Mouse (Mus musculus): ENCODE measurements around the gene Epb41l4b. TPM values are rescaled to one million over a fixed set of nuclear protein-coding genes. Genes with fewer than 3 reads are reported as not detected.

Epb41l4b gene
- polyA plus RNA-seq, 1 experiment from 2014 or later = 2.5 TPM

GRCm38 (mm10) chr4:57118883-57119282 lies 24.4 kb downstream of the Epb41l4b start:
- no peak overlapping the region for H3K4me3 ChIP-seq (ENCODE audit: low read length)
- ATAC-seq (ENCODE audit: low FRiP score, low TSS enrichment) = no peak
- no peak overlapping the region for H3K9ac ChIP-seq (replicated peaks; ENCODE audit: low read length)

GRCm38 (mm10) chr4:57116278-57116677 lies 27.0 kb downstream of the Epb41l4b start:
- H3K27ac ChIP-seq (ENCODE audit: low read length) = no peak overlapping the region
- H3K4me1 ChIP-seq (ENCODE audit: insufficient read depth, low read length) = no peaks in the 10 kb centered on the region
- no peaks in the 10 kb centered on the region for H3K9me3 ChIP-seq (ENCODE audit: low read length)
- no peak overlapping the region for H3K4me2 ChIP-seq (replicated peaks; ENCODE audit: low read depth, low read length)
- no peaks in the 10 kb centered on the region for H3K36me3 ChIP-seq (ENCODE audit: insufficient read depth, low read length)
- no peak overlapping the region for H3K4me3 ChIP-seq (ENCODE audit: low read length)
- ATAC-seq (ENCODE audit: low FRiP score, low TSS enrichment) = no peak
- H3K9ac ChIP-seq (replicated peaks; ENCODE audit: low read length) = no peak overlapping the region
- H3K27me3 ChIP-seq (ENCODE audit: insufficient read depth, low read length) = no peaks in the 10 kb centered on the region
- WGBS = 92% methylated on average over 6 of the region's 6 CpGs

More at GRCm38 (mm10) chr4:57118883-57119282, 24.4 kb downstream of the Epb41l4b start:
- Histone ChIP-seq H3K36me3 (ENCODE audit: insufficient read depth, low read length) (no peaks in the 10 kb centered on the region), H3K4me2 (replicated peaks; ENCODE audit: low read depth, low read length) (no peak overlapping the region), H3K9me3 (ENCODE audit: low read length) (no peaks in the 10 kb centered on the region), H3K27me3 (ENCODE audit: insufficient read depth, low read length) (no peaks in the 10 kb centered on the region), H3K4me1 (ENCODE audit: insufficient read depth, low read length) (peaks cover 6% of the 10 kb centered on the region; the same call in 1 of the 2 replicates), H3K27ac (ENCODE audit: low read length) (no peak overlapping the region)
- 71% methylated on average over 3 of the region's 3 CpGs for WGBS

- H3K4me3 ChIP-seq (ENCODE audit: low read length) = no peak overlapping the region
- H3K4me1 ChIP-seq (ENCODE audit: insufficient read depth, low read length) = no peaks in the 10 kb centered on the region
- no peaks in the 10 kb centered on the region for H3K36me3 ChIP-seq (ENCODE audit: insufficient read depth, low read length)
- no peaks in the 10 kb centered on the region for H3K27me3 ChIP-seq (ENCODE audit: insufficient read depth, low read length)
- no peaks in the 10 kb centered on the region for H3K9me3 ChIP-seq (ENCODE audit: low read length)
- no peak for ATAC-seq (ENCODE audit: low FRiP score, low TSS enrichment)
- no peak overlapping the region for H3K27ac ChIP-seq (ENCODE audit: low read length)
- no peak overlapping the region for H3K4me2 ChIP-seq (replicated peaks; ENCODE audit: low read depth, low read length)
- 80% methylated on average over 19 of the region's 19 CpGs for WGBS
- H3K9ac ChIP-seq (replicated peaks; ENCODE audit: low read length) = no peak overlapping the region
Measured at GRCm38 (mm10) chr4:57114617-57115592, 28.3 kb downstream of the Epb41l4b start.

- H3K27me3 ChIP-seq (ENCODE audit: insufficient read depth, low read length) = no peaks in the 10 kb centered on the region
- no peaks in the 10 kb centered on the region for H3K4me1 ChIP-seq (ENCODE audit: insufficient read depth, low read length)
- H3K4me3 ChIP-seq (ENCODE audit: low read length) = no peak overlapping the region
- no peak overlapping the region for H3K27ac ChIP-seq (ENCODE audit: low read length)
- H3K4me2 ChIP-seq (replicated peaks; ENCODE audit: low read depth, low read length) = no peak overlapping the region
- H3K9ac ChIP-seq (replicated peaks; ENCODE audit: low read length) = no peak overlapping the region
- no peaks in the 10 kb centered on the region for H3K36me3 ChIP-seq (ENCODE audit: insufficient read depth, low read length)
- no peaks in the 10 kb centered on the region for H3K9me3 ChIP-seq (ENCODE audit: low read length)
- WGBS = 59% methylated on average over 7 of the region's 7 CpGs
- ATAC-seq (ENCODE audit: low FRiP score, low TSS enrichment) = no peak
Measured at GRCm38 (mm10) chr4:57113472-57114216, 29.6 kb downstream of the Epb41l4b start.

- Histone ChIP-seq H3K9me3 (ENCODE audit: low read length) (no peaks in the 10 kb centered on the region), H3K4me3 (ENCODE audit: low read length) (no peak overlapping the region), H3K4me2 (replicated peaks; ENCODE audit: low read depth, low read length) (no peak overlapping the region), H3K36me3 (ENCODE audit: insufficient read depth, low read length) (no peaks in the 10 kb centered on the region), H3K27ac (ENCODE audit: low read length) (no peak overlapping the region), H3K4me1 (ENCODE audit: insufficient read depth, low read length) (no peaks in the 10 kb centered on the region), H3K9ac (replicated peaks; ENCODE audit: low read length) (no peak overlapping the region), H3K27me3 (ENCODE audit: insufficient read depth, low read length) (no peaks in the 10 kb centered on the region)
- ATAC-seq (ENCODE audit: low FRiP score, low TSS enrichment) = no peak
- 87% methylated on average over 11 of the region's 11 CpGs for WGBS
Measured at GRCm38 (mm10) chr4:57111992-57112540, 31.2 kb downstream of the Epb41l4b start.

- no peak overlapping the region for H3K4me3 ChIP-seq (ENCODE audit: low read length)
- H3K4me1 ChIP-seq (ENCODE audit: insufficient read depth, low read length) = no peaks in the 10 kb centered on the region
- no peak overlapping the region for H3K4me2 ChIP-seq (replicated peaks; ENCODE audit: low read depth, low read length)
- no peaks in the 10 kb centered on the region for H3K27me3 ChIP-seq (ENCODE audit: insufficient read depth, low read length)
- WGBS = 82% methylated on average over 4 of the region's 4 CpGs
- H3K36me3 ChIP-seq (ENCODE audit: insufficient read depth, low read length) = no peaks in the 10 kb centered on the region
- ATAC-seq (ENCODE audit: low FRiP score, low TSS enrichment) = no peak
- no peak overlapping the region for H3K27ac ChIP-seq (ENCODE audit: low read length)
- H3K9ac ChIP-seq (replicated peaks; ENCODE audit: low read length) = no peak overlapping the region
- no peaks in the 10 kb centered on the region for H3K9me3 ChIP-seq (ENCODE audit: low read length)
Measured at GRCm38 (mm10) chr4:57111411-57111810, 31.8 kb downstream of the Epb41l4b start.

- H3K4me2 ChIP-seq (replicated peaks; ENCODE audit: low read depth, low read length) = no peak overlapping the region
- H3K9ac ChIP-seq (replicated peaks; ENCODE audit: low read length) = no peak overlapping the region
- no peak overlapping the region for H3K4me3 ChIP-seq (ENCODE audit: low read length)
- H3K36me3 ChIP-seq (ENCODE audit: insufficient read depth, low read length) = no peaks in the 10 kb centered on the region
- H3K4me1 ChIP-seq (ENCODE audit: insufficient read depth, low read length) = no peaks in the 10 kb centered on the region
- WGBS = 81% methylated on average over 4 of the region's 4 CpGs
- no peak for ATAC-seq (ENCODE audit: low FRiP score, low TSS enrichment)
- H3K27ac ChIP-seq (ENCODE audit: low read length) = no peak overlapping the region
- H3K9me3 ChIP-seq (ENCODE audit: low read length) = no peaks in the 10 kb centered on the region
- H3K27me3 ChIP-seq (ENCODE audit: insufficient read depth, low read length) = no peaks in the 10 kb centered on the region
Measured at GRCm38 (mm10) chr4:57109543-57109942, 33.7 kb downstream of the Epb41l4b start.

GRCm38 (mm10) chr4:57105339-57105738 lies 37.9 kb downstream of the Epb41l4b start:
- Histone ChIP-seq H3K27me3 (ENCODE audit: insufficient read depth, low read length) (no peaks in the 10 kb centered on the region), H3K9ac (replicated peaks; ENCODE audit: low read length) (no peak overlapping the region), H3K27ac (ENCODE audit: low read length) (no peak overlapping the region), H3K4me3 (ENCODE audit: low read length) (no peak overlapping the region), H3K36me3 (ENCODE audit: insufficient read depth, low read length) (no peaks in the 10 kb centered on the region), H3K9me3 (ENCODE audit: low read length) (no peaks in the 10 kb centered on the region), H3K4me2 (replicated peaks; ENCODE audit: low read depth, low read length) (no peak overlapping the region), H3K4me1 (ENCODE audit: insufficient read depth, low read length) (no peaks in the 10 kb centered on the region)
- no peak for ATAC-seq (ENCODE audit: low FRiP score, low TSS enrichment)
- WGBS = 75% methylated on average over 6 of the region's 6 CpGs

- Histone ChIP-seq H3K27ac (ENCODE audit: low read length) (no peak overlapping the region), H3K9ac (replicated peaks; ENCODE audit: low read length) (no peak overlapping the region), H3K4me1 (ENCODE audit: insufficient read depth, low read length) (no peaks in the 10 kb centered on the region), H3K36me3 (ENCODE audit: insufficient read depth, low read length) (no peaks in the 10 kb centered on the region), H3K4me3 (ENCODE audit: low read length) (no peak overlapping the region), H3K9me3 (ENCODE audit: low read length) (no peaks in the 10 kb centered on the region), H3K27me3 (ENCODE audit: insufficient read depth, low read length) (no peaks in the 10 kb centered on the region), H3K4me2 (replicated peaks; ENCODE audit: low read depth, low read length) (no peak overlapping the region)
- 66% methylated on average over 4 of the region's 5 CpGs for WGBS
- ATAC-seq (ENCODE audit: low FRiP score, low TSS enrichment) = no peak
Measured at GRCm38 (mm10) chr4:57103830-57104229, 39.4 kb downstream of the Epb41l4b start.
